Mouse (Mus musculus) heart, postnatal 36 days (tissue): ENCODE data around the gene Mink1. TPM values are rescaled to one million over a fixed set of nuclear protein-coding genes. Genes with fewer than 3 reads are reported as not detected.

Experiments used
- DNase-seq, 2 experiments: peaks; one replicate each; pipeline ENCODE4 v3.0.0; 2021 to 2022
- intact Hi-C: fragments of 180-260 bp; cut with DNase I; formaldehyde crosslinking; loops from one replicate; pipeline ENCODE4 v1.15.1; 2025
- total RNA-seq, 2 experiments: library from RNA; stranded (reverse); gene quantifications; 2 replicates each; pipeline ENCODE4 v1.2.3; 2021

The Mink1 gene
- total RNA-seq, 2 experiments from 2014 or later: 43.9 to 49.4 TPM

GRCm38 (mm10) chr11:70585457-70585856 is 22.8 kb downstream of the Mink1 start:
- DNase-seq: peak; percentile 55 to 58
- intact Hi-C loops: no loop called here

GRCm38 (mm10) chr11:70586261-70586660 is 23.6 kb downstream of the Mink1 start:
- intact Hi-C loops: no loop called here
- DNase-seq: no peak

GRCm38 (mm10) chr11:70586954-70587353 is 24.3 kb downstream of the Mink1 start:
- DNase-seq: no peak
- intact Hi-C loops: no loop called here

GRCm38 (mm10) chr11:70591733-70592132 is 29.1 kb downstream of the Mink1 start:
- intact Hi-C loops: no loop called here
- DNase-seq: no peak

GRCm38 (mm10) chr11:70594253-70594989 is 31.7 kb downstream of the Mink1 start:
- DNase-seq: peak; percentile 54
- intact Hi-C loops: loop anchor here (2.0 kb wide), 1 partner anchor 32 kb away; the partner anchor contains the start of gene Mink1

- DNase-seq: no peak
- intact Hi-C loops: loop anchor here (2.0 kb wide), 1 partner anchor 33 kb away; the partner anchor contains the start of gene Mink1
These were observed 33.0 kb downstream of the Mink1 start for GRCm38 (mm10) chr11:70595638-70596037.

GRCm38 (mm10) chr11:70596094-70596493 is 33.4 kb downstream of the Mink1 start:
- no peak for DNase-seq
- intact Hi-C loops: no loop called here

GRCm38 (mm10) chr11:70597301-70597700 is 34.6 kb downstream of the Mink1 start:
- intact Hi-C loops: no loop called here
- DNase-seq: no peak

- DNase-seq: no peak
- intact Hi-C loops: no loop called here
These were observed 35.8 kb downstream of the Mink1 start for GRCm38 (mm10) chr11:70598451-70598953.

GRCm38 (mm10) chr11:70605024-70605566 is 42.4 kb downstream of the Mink1 start:
- DNase-seq: peak; percentile 79 to 83
- intact Hi-C loops: loop anchor here (1.0 to 5.0 kb wide), 4 partner anchors 40 to 173 kb away; partner anchors contain the start of genes Arrb2 and Pld2

GRCm38 (mm10) chr11:70606717-70607116 is 44.0 kb downstream of the Mink1 start:
- DNase-seq: no peak
- intact Hi-C loops: loop anchor here (5.0 kb wide), 1 partner anchor 174 kb away; the partner anchor contains the start of gene Arrb2

GRCm38 (mm10) chr11:70607611-70608010 is 44.9 kb downstream of the Mink1 start:
- DNase-seq: no peak
- intact Hi-C loops: loop anchor here (5.0 kb wide), 1 partner anchor 175 kb away; the partner anchor contains the start of gene Arrb2

GRCm38 (mm10) chr11:70608381-70609066 is 45.8 kb downstream of the Mink1 start:
- intact Hi-C loops: loop anchor here (5.0 kb wide), 1 partner anchor 176 kb away; the partner anchor contains the start of gene Arrb2
- no peak for DNase-seq

- intact Hi-C loops: no loop called here
- DNase-seq: no peak
These were observed 48.1 kb downstream of the Mink1 start for GRCm38 (mm10) chr11:70610752-70611151.

- no peak for DNase-seq
- intact Hi-C loops: no loop called here
These were observed 49.8 kb downstream of the Mink1 start for GRCm38 (mm10) chr11:70612505-70612904.

- intact Hi-C loops: no loop called here
- peak; percentile 68 to 70 for DNase-seq
These were observed 52.4 kb downstream of the Mink1 start for GRCm38 (mm10) chr11:70615074-70615473.

GRCm38 (mm10) chr11:70615516-70616093 is 52.9 kb downstream of the Mink1 start, which contains the start of gene 4930544D05Rik:
4930544D05Rik (plus strand) TSS chr11:70615848.
- DNase-seq: no peak
- intact Hi-C loops: no loop called here

- DNase-seq: no peak
- intact Hi-C loops: no loop called here
These were observed 56.4 kb downstream of the Mink1 start, which contains the start of gene Chrne for GRCm38 (mm10) chr11:70619101-70619500. Chrne (minus strand) TSS chr11:70619216.

GRCm38 (mm10) chr11:70621972-70622814 is 59.5 kb downstream of the Mink1 start:
- no peak for DNase-seq

More at GRCm38 (mm10) chr11:70621972-70622814, 59.5 kb downstream of the Mink1 start:
- intact Hi-C loops: no loop called here
